Mouse (Mus musculus): ENCODE data around the gene Esr2. TPM values are rescaled to one million over a fixed set of nuclear protein-coding genes. Genes with fewer than 3 reads are reported as not detected.
"Not testable (repeated sequence)": the region's sequence is repeated elsewhere in the genome, so short reads cannot be mapped to it uniquely, and the experiment has no call there.

The Esr2 gene
- polyA plus RNA-seq (2015; fragmentation: Nextera tagmentation; extraction: Ambion mirVana), result 0.09 and 0.14 TPM in 2 replicates

DNA sequence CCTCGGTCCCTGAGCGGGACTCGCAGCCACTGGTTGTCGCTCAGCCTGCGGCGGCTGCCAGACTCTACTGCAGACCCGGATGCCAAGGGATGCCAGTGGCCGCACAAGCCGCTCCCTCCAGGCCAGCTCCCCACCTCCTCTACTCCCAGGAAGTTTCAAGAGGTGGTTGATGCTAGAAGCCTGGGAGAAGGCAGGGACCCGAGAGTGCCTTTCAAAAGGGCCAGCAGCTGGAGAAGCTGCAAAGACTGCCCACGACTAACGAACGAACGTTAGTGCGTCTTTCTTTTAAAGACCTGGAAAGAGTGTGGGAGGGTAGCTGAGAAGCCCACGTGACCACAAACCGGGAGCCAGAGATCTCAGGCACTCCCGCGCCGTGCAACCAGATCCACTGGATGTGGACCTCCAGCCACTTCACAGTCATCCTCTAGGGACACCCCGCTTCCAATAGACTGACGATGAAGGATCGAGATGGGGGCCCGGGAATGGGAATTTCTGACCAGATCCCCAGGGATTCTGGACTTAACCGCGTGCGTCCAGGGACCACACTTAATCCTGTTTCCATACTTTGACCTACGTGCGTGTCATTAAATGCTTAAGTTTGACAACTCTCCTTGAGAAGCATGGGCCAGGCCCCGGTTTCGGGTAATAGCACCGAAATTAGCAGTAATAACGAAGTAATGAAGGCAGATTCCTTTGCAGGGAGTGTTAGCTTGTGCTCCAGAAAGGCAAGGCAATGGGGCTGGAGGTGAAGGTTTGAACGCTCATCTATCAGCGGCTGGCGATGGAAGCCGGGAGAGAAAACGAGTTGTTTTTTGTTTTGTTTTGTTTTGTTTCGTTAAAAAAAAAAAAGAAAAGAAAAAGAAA, at the start of gene Esr2:
Esr2 (minus strand) TSS at position 260 of the 864 bp plus-strand sequence.
- H3K27ac ChIP-seq, result no peak within 1 kb of the TSS

DNA sequence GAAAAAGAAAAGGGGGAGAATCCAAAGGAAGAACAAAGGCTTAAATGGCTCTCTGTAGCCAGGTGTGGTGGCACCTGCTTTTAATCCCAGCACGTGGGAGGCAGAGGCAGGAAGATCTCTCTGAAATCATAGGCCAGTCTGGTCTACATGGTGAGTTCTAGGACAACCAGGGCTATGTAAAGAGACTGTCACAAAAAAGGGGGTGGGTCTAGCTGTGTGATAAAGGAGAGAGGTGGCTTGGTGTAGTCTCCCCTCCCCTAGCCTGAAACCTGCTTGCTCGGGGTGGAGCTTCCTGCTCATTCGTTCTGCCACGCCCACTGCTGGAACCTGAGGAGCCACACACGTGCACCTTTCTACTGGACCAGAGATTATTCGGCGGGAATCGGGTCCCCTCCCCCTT, 45.0 kb upstream of the Esr2 start:
- not testable (repeated sequence) for H3K36me3 ChIP-seq; H3K9me3 ChIP-seq; H3K9ac ChIP-seq; H3K27ac ChIP-seq; H3K4me3 ChIP-seq; H3K27me3 ChIP-seq; ATAC-seq (ENCODE audit: insufficient number of reproducible peaks, low FRiP score, low TSS enrichment, low read depth); H3K4me2 ChIP-seq; H3K4me1 ChIP-seq
- 80% methylated on average over 4 of the region's 8 CpGs for whole genome bisulfite sequencing

More for the DNA sequence above, at the start of gene Esr2:
- Histone ChIP-seq H3K9ac (peak within 1 kb of the TSS; percentile 35), H3K27me3 (no peaks in the 10 kb centered on the region), H3K4me3 (peak within 1 kb of the TSS; percentile 39), H3K36me3 (no peaks in the 10 kb centered on the region), H3K4me1 (peaks cover 4% of the 10 kb centered on the region; the same call in 1 of the 2 replicates), H3K4me2 (peak within 1 kb of the TSS; percentile 85), H3K9me3 (no peaks in the 10 kb centered on the region)
- under 1% methylated on average over 39 of the region's 39 CpGs for WGBS
- no peak for ATAC-seq (ENCODE audit: insufficient number of reproducible peaks, low FRiP score, low TSS enrichment, low read depth)

DNA sequence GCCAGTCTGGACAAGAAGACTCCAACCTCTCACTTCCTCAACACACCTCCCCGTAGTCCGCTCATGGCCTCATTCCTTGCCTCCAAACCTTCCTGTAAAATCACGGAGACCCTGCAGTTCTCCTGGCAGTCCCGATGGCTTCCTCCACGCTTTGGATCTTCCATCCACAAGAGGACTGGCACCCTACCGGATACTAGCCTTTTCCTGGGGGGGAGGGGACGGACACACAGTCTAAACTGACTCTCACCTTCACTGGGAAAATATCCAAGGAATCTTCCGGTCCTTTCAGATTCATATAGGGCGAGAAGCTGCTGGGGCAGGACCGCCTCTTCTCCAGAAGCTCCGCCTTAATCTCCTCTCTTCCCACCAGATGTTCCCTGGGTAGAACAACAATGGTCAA, 39.7 kb upstream of the Esr2 start:
- WGBS, result 71% methylated on average over 11 of the region's 11 CpGs
- no peak for ATAC-seq (ENCODE audit: insufficient number of reproducible peaks, low FRiP score, low TSS enrichment, low read depth)
- no peaks in the 10 kb centered on the region for H3K36me3 ChIP-seq
- H3K9ac ChIP-seq, result no peak overlapping the region
- no peaks in the 10 kb centered on the region for H3K27me3 ChIP-seq
- no peaks in the 10 kb centered on the region for H3K9me3 ChIP-seq
- H3K4me1 ChIP-seq, result no peaks in the 10 kb centered on the region
- H3K4me3 ChIP-seq, result no peak overlapping the region
- H3K4me2 ChIP-seq, result no peak overlapping the region
- no peak overlapping the region for H3K27ac ChIP-seq

DNA sequence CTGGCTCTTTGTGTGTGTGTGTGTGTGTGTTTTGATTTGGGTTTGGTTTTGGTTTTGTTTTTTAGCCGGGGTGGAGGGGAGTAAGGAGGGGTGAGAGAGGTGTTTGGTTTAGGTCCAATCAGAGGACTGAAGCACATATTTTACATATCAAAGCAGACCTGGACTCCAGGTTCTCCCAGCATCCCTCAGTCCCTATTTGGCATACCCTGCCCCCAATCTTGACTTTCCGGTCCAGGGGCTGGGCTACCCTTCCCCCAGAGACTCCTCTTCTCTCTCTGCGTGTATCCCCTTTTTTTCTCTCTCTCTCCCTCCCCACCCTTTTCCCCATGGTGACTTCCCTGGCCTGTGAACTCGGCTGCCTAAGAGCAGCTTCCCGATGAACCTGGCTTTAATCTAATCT, 38.1 kb upstream of the Esr2 start:
- 18% methylated on average over 5 of the region's 5 CpGs for WGBS
- no peak for ATAC-seq (ENCODE audit: insufficient number of reproducible peaks, low FRiP score, low TSS enrichment, low read depth)
- H3K9ac ChIP-seq, result no peak overlapping the region

DNA sequence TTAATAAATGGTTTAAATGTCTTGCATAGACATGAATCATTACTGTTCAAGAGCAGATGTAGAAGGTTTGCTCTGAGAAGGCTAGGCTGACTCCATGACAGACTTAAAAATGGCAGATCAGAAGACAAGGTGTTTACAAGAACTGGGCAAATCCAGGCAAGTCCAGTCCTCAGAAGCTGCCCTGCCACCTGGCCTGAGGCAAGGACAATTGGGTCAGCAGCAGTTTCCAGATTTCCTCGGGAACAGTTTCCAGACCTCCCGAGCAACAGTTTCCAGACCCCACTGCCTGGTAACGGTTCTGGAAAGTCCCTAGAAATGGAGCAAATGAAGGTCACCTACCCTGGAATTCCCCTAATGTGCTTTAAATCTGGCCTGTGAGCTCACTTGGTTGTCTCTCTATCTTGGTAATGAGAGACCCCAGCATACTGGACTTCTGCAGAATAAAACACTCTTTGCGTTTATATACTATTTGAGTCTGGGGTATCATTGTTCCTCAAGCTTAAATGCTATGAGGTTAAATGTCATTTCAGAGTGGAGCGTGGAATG, 32.4 kb upstream of the Esr2 start:
- Histone ChIP-seq H3K9ac (no peak overlapping the region), H3K9me3 (no peaks in the 10 kb centered on the region), H3K4me2 (no peak overlapping the region), H3K4me1 (no peaks in the 10 kb centered on the region), H3K4me3 (no peak overlapping the region), H3K27ac (no peak overlapping the region), H3K27me3 (no peaks in the 10 kb centered on the region), H3K36me3 (no peaks in the 10 kb centered on the region)
- no peak for ATAC-seq (ENCODE audit: insufficient number of reproducible peaks, low FRiP score, low TSS enrichment, low read depth)
- WGBS, result 84% methylated on average over 5 of the region's 5 CpGs

More for the DNA sequence above, 38.1 kb upstream of the Esr2 start:
- Histone ChIP-seq H3K36me3 (no peaks in the 10 kb centered on the region), H3K4me3 (no peak overlapping the region), H3K27me3 (no peaks in the 10 kb centered on the region), H3K27ac (no peak overlapping the region), H3K4me2 (no peak overlapping the region), H3K9me3 (no peaks in the 10 kb centered on the region), H3K4me1 (no peaks in the 10 kb centered on the region)

DNA sequence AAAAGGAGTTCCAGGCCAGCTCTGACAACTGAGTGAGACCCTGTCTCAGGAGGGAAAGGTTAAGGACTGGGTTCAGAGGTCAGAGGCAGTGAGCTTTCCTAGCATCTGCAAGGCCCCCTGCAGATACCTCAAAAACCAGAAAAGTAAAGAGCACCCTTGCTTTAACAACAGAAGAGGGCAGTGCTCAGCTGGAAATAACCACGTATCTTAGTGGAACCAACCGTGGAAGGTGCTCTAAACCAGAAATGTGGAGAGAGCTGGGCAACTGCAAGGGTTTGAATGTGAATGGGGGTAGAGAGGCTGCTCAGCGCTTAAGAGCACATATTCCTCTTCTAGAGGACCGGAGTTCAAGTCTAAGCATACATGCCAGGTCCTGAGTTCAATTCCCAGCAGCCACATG, 23.3 kb upstream of the Esr2 start:
- WGBS, result 64% methylated on average over 4 of the region's 4 CpGs
- no peak for ATAC-seq (ENCODE audit: insufficient number of reproducible peaks, low FRiP score, low TSS enrichment, low read depth)
- no peak overlapping the region for H3K27ac ChIP-seq
- H3K27me3 ChIP-seq, result no peaks in the 10 kb centered on the region
- no peaks in the 10 kb centered on the region for H3K9me3 ChIP-seq
- no peaks in the 10 kb centered on the region for H3K36me3 ChIP-seq
- peaks cover 14% of the 10 kb centered on the region for H3K4me1 ChIP-seq
- no peak overlapping the region for H3K9ac ChIP-seq
- no peak overlapping the region for H3K4me2 ChIP-seq
- H3K4me3 ChIP-seq, result no peak overlapping the region

DNA sequence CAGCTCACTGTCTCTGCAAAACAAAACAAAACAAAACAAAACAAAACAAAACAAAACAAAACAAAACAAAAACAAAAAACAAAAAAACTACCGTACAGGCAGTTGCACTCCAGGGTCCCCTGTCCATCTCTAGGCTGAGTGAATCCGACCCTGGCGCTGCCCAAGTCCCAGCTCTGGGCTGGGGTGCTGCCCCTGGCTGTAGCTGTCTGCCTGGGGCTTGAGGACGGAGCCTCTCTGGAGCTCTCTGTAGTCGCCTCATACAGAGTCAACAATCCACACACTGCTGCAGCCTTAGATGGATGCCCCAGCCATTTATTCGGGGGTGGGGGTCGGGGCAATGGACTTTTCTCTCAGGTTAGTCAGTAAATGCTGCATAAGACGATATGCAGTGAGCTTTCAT, 20.0 kb upstream of the Esr2 start:
- 51% methylated on average over 8 of the region's 8 CpGs for WGBS
- H3K9ac ChIP-seq, result 0 out of 2 replicates have a peak overlapping the region, but pooled peaks have one; percentile 15
- H3K4me2 ChIP-seq, result peak overlapping the region; percentile 85
- ATAC-seq (ENCODE audit: insufficient number of reproducible peaks, low FRiP score, low TSS enrichment, low read depth), result no peak
- 0 out of 2 replicates have a peak overlapping the region, but pooled peaks have one; percentile 38 for H3K4me3 ChIP-seq
- H3K9me3 ChIP-seq, result no peaks in the 10 kb centered on the region
- no peak overlapping the region for H3K27ac ChIP-seq
- H3K27me3 ChIP-seq, result no peaks in the 10 kb centered on the region
- peaks cover 14% of the 10 kb centered on the region for H3K4me1 ChIP-seq
- no peaks in the 10 kb centered on the region for H3K36me3 ChIP-seq

DNA sequence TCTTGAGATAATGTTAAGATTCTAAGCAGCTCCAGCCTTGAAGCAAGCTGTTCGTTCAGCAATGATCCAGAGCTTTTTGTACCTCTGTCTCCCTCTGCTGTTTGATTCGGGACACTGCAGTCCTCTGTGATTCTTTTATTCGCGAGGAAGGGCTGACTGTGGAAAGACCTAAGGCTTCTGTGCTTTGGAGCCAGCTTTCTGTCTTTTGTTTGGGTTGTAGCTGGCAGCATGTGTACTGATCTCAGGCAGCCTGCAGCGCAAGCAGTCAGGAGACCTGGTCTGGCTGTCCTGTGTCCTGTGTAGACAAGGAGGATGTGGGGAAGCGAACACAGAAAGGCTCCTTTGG, 19.6 kb upstream of the Esr2 start:
- Histone ChIP-seq H3K9me3 (no peaks in the 10 kb centered on the region), H3K36me3 (no peaks in the 10 kb centered on the region), H3K4me2 (peak overlapping the region; percentile 85), H3K4me3 (peak overlapping the region; percentile 38), H3K27ac (no peak overlapping the region), H3K27me3 (no peaks in the 10 kb centered on the region), H3K4me1 (peaks cover 14% of the 10 kb centered on the region), H3K9ac (0 out of 2 replicates have a peak overlapping the region, but pooled peaks have one; percentile 15)
- ATAC-seq (ENCODE audit: insufficient number of reproducible peaks, low FRiP score, low TSS enrichment, low read depth), result no peak
- 10% methylated on average over 6 of the region's 6 CpGs for WGBS

DNA sequence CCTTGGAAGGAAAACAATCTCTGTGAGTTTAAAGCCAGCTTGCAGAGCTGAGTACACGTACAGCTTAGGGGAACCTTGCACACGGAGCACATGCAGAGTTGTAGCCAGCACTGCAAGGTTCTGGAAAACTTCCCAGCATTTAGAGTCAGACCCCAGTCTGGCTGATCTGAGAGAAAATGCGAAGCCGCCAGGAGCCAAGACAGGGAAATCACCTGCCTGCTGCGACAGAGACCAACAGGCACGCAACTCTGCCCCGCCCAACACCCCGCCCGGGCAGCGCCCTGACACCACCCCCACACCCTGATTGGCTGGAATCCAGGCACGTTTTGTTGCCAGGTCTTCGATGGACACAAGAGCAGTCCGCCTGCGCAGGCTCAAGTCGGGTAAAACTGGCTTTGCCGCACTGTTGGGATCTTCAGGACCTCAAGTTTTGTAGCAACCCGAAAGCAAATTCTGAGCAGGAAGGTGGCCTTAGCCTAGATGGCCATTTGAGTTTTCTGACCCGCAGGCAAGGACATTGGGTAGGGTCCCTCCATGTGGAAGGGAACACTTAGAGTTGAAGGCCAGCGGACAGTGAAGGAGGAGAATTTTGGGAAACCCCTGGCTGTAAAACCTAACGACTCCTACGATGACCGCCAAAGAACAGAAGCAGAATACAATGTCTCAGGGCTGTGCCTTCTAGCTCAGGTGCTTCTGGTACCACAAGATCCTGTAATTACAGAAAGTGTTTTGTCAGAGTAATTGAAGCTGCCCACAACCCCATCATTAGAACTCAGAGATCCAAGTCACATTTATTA, 19.1 kb upstream of the Esr2 start:
- no peaks in the 10 kb centered on the region for H3K36me3 ChIP-seq
- under 1% methylated on average over 22 of the region's 22 CpGs for WGBS

DNA sequence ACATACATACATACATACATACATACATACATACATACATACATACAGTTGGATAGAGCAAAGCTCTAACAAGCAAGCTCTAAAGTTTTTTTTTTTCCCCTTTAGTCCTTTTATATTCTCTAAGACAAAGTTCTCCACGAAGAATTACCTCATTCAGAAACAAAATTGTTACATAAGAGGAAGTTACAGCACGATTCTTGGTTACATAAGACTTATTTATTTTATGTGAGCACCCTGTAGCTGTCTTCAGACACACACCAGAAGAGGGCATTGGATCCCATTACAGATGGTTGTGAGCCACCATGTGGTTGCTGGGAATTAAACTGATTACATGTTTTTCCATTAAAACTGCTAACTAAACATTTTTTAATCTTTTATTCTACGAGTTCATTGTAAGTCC, 17.5 kb upstream of the Esr2 start:
- no peaks in the 10 kb centered on the region for H3K9me3 ChIP-seq
- peaks cover 14% of the 10 kb centered on the region for H3K4me1 ChIP-seq
- no peak for ATAC-seq (ENCODE audit: insufficient number of reproducible peaks, low FRiP score, low TSS enrichment, low read depth)
- H3K4me2 ChIP-seq, result no peak overlapping the region
- no peak overlapping the region for H3K9ac ChIP-seq
- 64% methylated on average over 3 of the region's 3 CpGs for WGBS
- no peak overlapping the region for H3K27ac ChIP-seq
- no peaks in the 10 kb centered on the region for H3K27me3 ChIP-seq
- H3K36me3 ChIP-seq, result no peaks in the 10 kb centered on the region
- no peak overlapping the region for H3K4me3 ChIP-seq

More for the DNA sequence above, 19.1 kb upstream of the Esr2 start:
- Histone ChIP-seq H3K27ac (peak overlapping the region; percentile 68), H3K4me1 (peaks cover 14% of the 10 kb centered on the region), H3K9ac (no peak overlapping the region), H3K27me3 (no peaks in the 10 kb centered on the region), H3K9me3 (no peaks in the 10 kb centered on the region), H3K4me2 (peak overlapping the region; percentile 85), H3K4me3 (peak overlapping the region; percentile 38)
- ATAC-seq (ENCODE audit: insufficient number of reproducible peaks, low FRiP score, low TSS enrichment, low read depth), result peak; percentile 47; the same call in 1 of the 2 replicates

DNA sequence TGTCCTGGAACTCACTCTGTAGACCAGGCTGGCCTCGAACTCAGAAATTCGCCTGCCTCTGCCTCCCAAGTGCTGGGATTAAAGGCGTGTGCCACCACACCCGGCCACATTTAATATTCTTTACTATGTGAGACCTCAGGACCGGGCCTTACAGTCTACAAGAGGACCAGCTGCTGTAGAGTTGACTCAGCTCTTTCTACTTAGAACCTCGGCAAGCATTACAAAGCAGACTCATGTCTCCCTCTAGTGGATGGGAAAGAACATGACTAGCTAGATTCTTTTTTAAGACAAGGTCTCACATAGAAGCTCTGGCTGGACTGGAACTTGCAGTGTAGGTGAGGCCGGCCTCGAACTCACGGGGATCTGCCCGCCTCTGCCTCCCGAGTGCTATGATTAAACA, 13.9 kb upstream of the Esr2 start:
- Histone ChIP-seq H3K9me3 (no peaks in the 10 kb centered on the region), H3K4me3 (no peak overlapping the region), H3K27ac (no peak overlapping the region), H3K9ac (no peak overlapping the region), H3K4me1 (peaks cover 5% of the 10 kb centered on the region; the same call in 1 of the 2 replicates), H3K4me2 (no peak overlapping the region), H3K27me3 (no peaks in the 10 kb centered on the region), H3K36me3 (no peaks in the 10 kb centered on the region)
- no peak for ATAC-seq (ENCODE audit: insufficient number of reproducible peaks, low FRiP score, low TSS enrichment, low read depth)
- WGBS, result 45% methylated on average over 11 of the region's 11 CpGs

DNA sequence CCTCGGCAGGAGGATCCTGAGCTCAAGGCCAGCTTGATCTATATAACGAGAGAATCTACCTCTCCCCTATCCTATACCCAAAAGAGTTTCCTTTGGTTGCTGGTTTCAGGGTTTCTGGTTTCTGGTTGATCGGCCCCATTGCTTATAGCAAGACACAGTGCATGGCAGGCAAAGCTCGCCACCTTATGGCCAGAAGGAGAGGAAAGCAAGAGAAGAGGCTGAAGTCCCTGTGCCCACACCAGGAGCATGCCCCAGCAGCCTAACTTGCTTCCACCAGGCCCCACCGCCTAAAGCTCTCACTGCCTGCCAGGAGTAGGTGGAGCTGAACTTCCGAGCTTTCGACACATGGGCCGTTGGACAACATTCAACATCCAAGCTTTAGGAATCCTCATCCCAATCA, 10.8 kb upstream of the Esr2 start:
- no peak overlapping the region for H3K9ac ChIP-seq
- H3K27ac ChIP-seq, result no peak overlapping the region
- no peaks in the 10 kb centered on the region for H3K36me3 ChIP-seq
- H3K27me3 ChIP-seq, result no peaks in the 10 kb centered on the region
- no peak overlapping the region for H3K4me3 ChIP-seq
- no peak overlapping the region for H3K4me2 ChIP-seq
- H3K9me3 ChIP-seq, result no peaks in the 10 kb centered on the region
- no peaks in the 10 kb centered on the region for H3K4me1 ChIP-seq
- no peak for ATAC-seq (ENCODE audit: insufficient number of reproducible peaks, low FRiP score, low TSS enrichment, low read depth)
- WGBS, result 33% methylated on average over 8 of the region's 8 CpGs

All from limb, embryonic 15.5 days (tissue).